Comparison of ENCODE assay signal across 15 mouse cellular contexts in the genomic region with DNA sequence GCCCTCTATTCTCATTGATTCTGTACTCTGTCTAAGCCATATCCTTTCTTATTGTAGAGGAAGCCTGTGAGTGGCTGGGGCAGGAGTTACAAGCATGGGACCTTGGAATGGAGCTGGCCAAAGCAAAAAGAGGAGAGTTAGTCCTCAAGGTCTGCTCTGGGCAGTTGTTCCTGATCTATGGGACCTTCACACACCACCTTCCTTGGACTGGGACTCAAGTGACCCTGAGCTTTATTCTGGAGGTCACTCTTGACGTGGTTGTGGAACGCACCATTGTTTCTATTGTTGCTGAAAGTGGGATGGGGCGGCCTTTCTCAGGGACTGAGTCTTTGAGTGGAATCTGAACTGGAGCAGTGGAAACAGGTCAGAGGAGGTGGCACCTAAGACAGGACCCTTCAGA.
"Had no signal": no experiment of that assay in that cellular context is flagged by ENCODE, and none has a peak within 500 bp of the region (broad histone marks: within the 10 kb centered on the region; RNA-seq: fewer than 3 reads in every experiment).

No protein-coding gene starts in this region.

- ATAC-seq: midbrain, embryonic 16.5 days had no signal

- H3K27ac ChIP-seq: midbrain, embryonic 10.5 days; midbrain, embryonic 12.5 days; neural tube, embryonic 12.5 days; stomach, embryonic 15.5 days; stomach, postnatal 0 days had no signal

- DNase-seq: lung, embryonic 14.5 days; lung, postnatal 10 days; lung, postnatal 4 days; midbrain, embryonic 14.5 days; right cerebral cortex, postnatal 14 days; thymus, adult 2 months; thymus, postnatal 25 days; thymus, postnatal 4 days had no signal

- H3K9ac ChIP-seq: lung, embryonic 14.5 days; midbrain, embryonic 12.5 days; neural tube, embryonic 12.5 days; stomach, embryonic 15.5 days had no signal

- H3K9me3 ChIP-seq: midbrain, embryonic 12.5 days; neural tube, embryonic 12.5 days; stomach, embryonic 15.5 days had no signal

- H3K36me3 ChIP-seq: midbrain, embryonic 10.5 days; midbrain, embryonic 12.5 days; neural tube, embryonic 12.5 days; stomach, embryonic 15.5 days had no signal

- H3K4me3 ChIP-seq: midbrain, embryonic 10.5 days; midbrain, embryonic 12.5 days; myocyte; neural tube, embryonic 12.5 days; stomach, embryonic 15.5 days had no signal

- H3K27me3 ChIP-seq: midbrain, embryonic 12.5 days; neural tube, embryonic 12.5 days; stomach, embryonic 15.5 days had no signal

- H3K4me1 ChIP-seq: stomach, embryonic 15.5 days had no signal

- H3K4me2 ChIP-seq: lung, embryonic 14.5 days; midbrain, embryonic 12.5 days; neural tube, embryonic 12.5 days; stomach, embryonic 15.5 days had no signal
